Mouse (Mus musculus) liver, adult 2 months (tissue): ENCODE results near the gene Slc23a4. TPM values are rescaled to one million over a fixed set of nuclear protein-coding genes. Genes with fewer than 3 reads are reported as not detected.

Experiments
- DNase-seq: peaks from one replicate; pipeline ENCODE4 v3.0.0-alpha.2; 2011; ENCODE audit warnings: low read depth, low spot score; ENCODE audit errors: extremely low read depth
- H3K27ac ChIP-seq: fragments of 200-500 bp; replicated peaks from 2 replicates; pipeline ENCODE4 v1.5.1; 2012; ENCODE audit warnings: low read depth, mild to moderate bottlenecking, control low read depth, inconsistent platforms, low read length; ENCODE audit not compliant: insufficient read depth
- H3K27me3 ChIP-seq: fragments of 200-500 bp; 2 replicates; pipeline ENCODE4 v1.6.1; 2012; ENCODE audit warnings: mild to moderate bottlenecking, moderate library complexity, low read length, inconsistent platforms; ENCODE audit not compliant: control insufficient read depth, insufficient read depth
- H3K36me3 ChIP-seq: fragments of 200-500 bp; 2 replicates; pipeline ENCODE4 v1.6.1; 2012; ENCODE audit warnings: low read length, inconsistent platforms; ENCODE audit not compliant: control insufficient read depth, insufficient read depth
- H3K4me1 ChIP-seq: fragments of 200-500 bp; 2 replicates; pipeline ENCODE4 v1.6.1; 2011; ENCODE audit warnings: low read length; ENCODE audit not compliant: control insufficient read depth, insufficient read depth
- H3K4me3 ChIP-seq: fragments of 200-500 bp; 2 replicates; pipeline ENCODE4 v1.5.1; 2011; ENCODE audit warnings: low read depth, mild to moderate bottlenecking, control low read depth, low read length, moderate library complexity; ENCODE audit not compliant: insufficient read depth
- H3K79me2 ChIP-seq: fragments of 200-500 bp; 2 replicates; pipeline ENCODE4 v1.6.1; 2012; ENCODE audit warnings: inconsistent platforms, mild to moderate bottlenecking, low read length, moderate library complexity; ENCODE audit not compliant: control insufficient read depth, insufficient read depth
- H3K9ac ChIP-seq: fragments of 200-500 bp; 2 replicates; pipeline ENCODE4 v1.6.1; 2012; ENCODE audit warnings: low read depth, mild to moderate bottlenecking, control low read depth, inconsistent platforms, low read length
- CTCF ChIP-seq: fragments of 200-500 bp; IDR thresholded peaks from 2 replicates; pipeline ENCODE4 v1.5.1; 2011; ENCODE audit warnings: low read depth, low read length, control low read depth
- POLR2A ChIP-seq: fragments of 200-500 bp; IDR thresholded peaks from 2 replicates; pipeline ENCODE4 v1.6.1; 2011; ENCODE audit warnings: low read length, control low read depth; ENCODE audit not compliant: insufficient read depth; ENCODE audit errors: extremely low read depth
- WGBS: fragments of 180-500 bp; shearing (Covaris S2); methylation state at CpG from one replicate; pipeline ENCODE4 v1.1.7; 2018; 5-methylcytosine and 5-hydroxymethylcytosine counted together
- polyA plus RNA-seq: library from polyadenylated mRNA; depleted of rRNA; stranded (reverse); fragments of >200 nt; gene quantifications from 2 replicates; pipeline ENCODE4 v1.2.3, GENCODE M21; 2012
- total RNA-seq: library from RNA; depleted of rRNA; stranded (reverse); fragments of >200 nt; gene quantifications from 2 replicates; pipeline ENCODE4 v1.2.3, GENCODE M21; 2014

Slc23a4 gene
- total and polyA plus RNA-seq, 2 experiments, result 0.22 TPM; not detected in 1

- WGBS, result 21% methylated on average over 8 of the region's 8 CpGs
- no peaks in the 10 kb centered on the region; the same call in 1 of the 2 replicates for H3K79me2 ChIP-seq
- peak overlapping the region; percentile 52 for H3K27ac ChIP-seq
- peaks cover 10% of the 10 kb centered on the region for H3K36me3 ChIP-seq
- H3K4me3 ChIP-seq, result peak overlapping the region; percentile 95
- no peak for TF ChIP-seq POLR2A
- no peak for TF ChIP-seq CTCF
- H3K9ac ChIP-seq, result peak overlapping the region; percentile 90
- H3K27me3 ChIP-seq, result no peaks in the 10 kb centered on the region
- DNase-seq, result peak; percentile 72
- peaks cover 33% of the 10 kb centered on the region for H3K4me1 ChIP-seq
Observed at GRCm38 (mm10) chr6:34909631-34910345, 78.4 kb downstream of the Slc23a4 start.

- 0 out of 2 replicates have a peak overlapping the region, but pooled peaks have one; percentile 15 for H3K9ac ChIP-seq
- peak; percentile 70 for DNase-seq
- H3K4me3 ChIP-seq, result no peak overlapping the region
- peak overlapping the region; percentile 90 for H3K27ac ChIP-seq
- no peak for TF ChIP-seq POLR2A
- no peak for TF ChIP-seq CTCF
- peaks cover 12% of the 10 kb centered on the region for H3K36me3 ChIP-seq
- H3K27me3 ChIP-seq, result no peaks in the 10 kb centered on the region
- H3K79me2 ChIP-seq, result no peaks in the 10 kb centered on the region; the same call in 1 of the 2 replicates
- peaks cover 34% of the 10 kb centered on the region for H3K4me1 ChIP-seq
- 31% methylated on average over 18 of the region's 18 CpGs for WGBS
Observed at GRCm38 (mm10) chr6:34907696-34908260, 80.4 kb downstream of the Slc23a4 start.

GRCm38 (mm10) chr6:34907121-34907614 is 81.0 kb downstream of the Slc23a4 start:
- peak overlapping the region; percentile 90 for H3K27ac ChIP-seq
- H3K4me1 ChIP-seq, result peaks cover 37% of the 10 kb centered on the region

GRCm38 (mm10) chr6:34906661-34907060 is 81.5 kb downstream of the Slc23a4 start:
- Histone ChIP-seq H3K27me3 (no peaks in the 10 kb centered on the region), H3K4me3 (no peak overlapping the region), H3K79me2 (no peaks in the 10 kb centered on the region; the same call in 1 of the 2 replicates), H3K9ac (no peak overlapping the region), H3K4me1 (peaks cover 37% of the 10 kb centered on the region), H3K36me3 (peaks cover 14% of the 10 kb centered on the region), H3K27ac (peak overlapping the region; percentile 90)
- peak; percentile 97 for DNase-seq
- 11% methylated on average over 4 of the region's 4 CpGs for WGBS
- no peak for TF ChIP-seq POLR2A
- no peak for TF ChIP-seq CTCF

More at GRCm38 (mm10) chr6:34907121-34907614, 81.0 kb downstream of the Slc23a4 start:
- Histone ChIP-seq H3K79me2 (no peaks in the 10 kb centered on the region; the same call in 1 of the 2 replicates), H3K9ac (no peak overlapping the region; the same call in 1 of the 2 replicates), H3K27me3 (no peaks in the 10 kb centered on the region), H3K4me3 (no peak overlapping the region), H3K36me3 (peaks cover 14% of the 10 kb centered on the region)
- WGBS, result 13% methylated on average over 2 of the region's 2 CpGs
- peak; percentile 89 for DNase-seq
- TF ChIP-seq POLR2A (no peak), CTCF (no peak)

GRCm38 (mm10) chr6:34906125-34906524 is 82.1 kb downstream of the Slc23a4 start:
- WGBS, result 22% methylated on average over 2 of the region's 2 CpGs
- peaks cover 14% of the 10 kb centered on the region for H3K36me3 ChIP-seq

More at GRCm38 (mm10) chr6:34906125-34906524, 82.1 kb downstream of the Slc23a4 start:
- Histone ChIP-seq H3K4me1 (peaks cover 37% of the 10 kb centered on the region), H3K9ac (no peak overlapping the region), H3K4me3 (no peak overlapping the region), H3K79me2 (no peaks in the 10 kb centered on the region; the same call in 1 of the 2 replicates), H3K27me3 (no peaks in the 10 kb centered on the region), H3K27ac (peak overlapping the region; percentile 90)
- no peak for DNase-seq
- TF ChIP-seq POLR2A (no peak), CTCF (no peak)
